Mouse (Mus musculus): Measurements from ENCODE around the gene Rack1.
"Not testable (repeated sequence)": the region's sequence is repeated elsewhere in the genome, so short reads cannot be mapped to it uniquely, and the experiment has no call there.

Rack1 gene

DNA sequence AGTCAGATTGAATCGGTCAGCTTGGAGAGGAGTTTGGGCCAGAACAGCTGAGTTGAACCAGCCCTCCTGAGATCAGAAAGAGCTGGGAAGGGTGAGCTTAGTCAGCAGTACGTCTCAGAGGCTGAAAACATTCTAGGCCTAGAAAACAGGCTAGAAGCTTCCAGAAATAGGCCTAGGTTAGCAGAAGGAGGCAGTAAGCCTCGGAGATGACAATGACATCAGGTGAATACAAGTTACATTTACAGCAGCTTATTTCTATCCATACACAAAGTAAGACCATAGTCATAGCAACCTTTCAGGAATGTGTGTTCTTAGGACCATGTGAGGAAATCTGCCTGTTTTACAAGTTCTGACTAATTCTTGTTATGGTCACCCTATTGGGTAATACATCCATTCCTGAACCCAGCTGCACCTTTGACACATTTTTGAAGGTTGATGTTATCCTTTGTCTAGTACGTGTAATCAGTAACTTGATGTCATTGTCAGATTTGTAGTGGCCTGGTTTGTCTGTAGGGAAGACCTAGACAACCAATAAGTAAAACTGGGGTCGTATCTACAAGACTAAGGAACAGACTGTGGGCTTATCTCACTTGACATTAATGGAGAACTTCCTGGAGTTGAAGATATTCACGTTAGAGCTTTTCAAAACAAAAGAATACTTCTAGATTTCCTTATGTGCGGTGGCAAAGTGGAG is 19.6 kb downstream of the Rack1 start:
- no peak for DNase-seq (ENCODE audit: low read depth)

DNA sequence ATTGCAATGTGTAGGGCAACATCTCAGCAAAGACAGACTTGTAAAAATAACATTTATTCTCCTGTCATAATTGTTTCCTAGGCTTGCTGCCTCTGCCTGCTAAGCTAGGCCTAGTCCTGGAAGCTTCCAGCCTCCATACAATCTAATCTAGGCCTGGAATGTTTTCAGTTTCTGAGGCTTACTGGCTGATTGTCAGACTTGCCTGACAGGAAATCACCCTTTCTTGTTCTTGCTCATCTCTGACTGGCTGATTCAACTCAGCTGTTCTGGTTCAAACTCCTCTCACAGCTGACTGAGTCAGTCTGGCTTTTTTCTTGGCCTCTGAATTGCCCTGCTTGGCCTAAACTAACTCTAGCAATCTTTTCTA is 20.2 kb downstream of the Rack1 start:
- DNase-seq (ENCODE audit: low read depth): no peak

DNA sequence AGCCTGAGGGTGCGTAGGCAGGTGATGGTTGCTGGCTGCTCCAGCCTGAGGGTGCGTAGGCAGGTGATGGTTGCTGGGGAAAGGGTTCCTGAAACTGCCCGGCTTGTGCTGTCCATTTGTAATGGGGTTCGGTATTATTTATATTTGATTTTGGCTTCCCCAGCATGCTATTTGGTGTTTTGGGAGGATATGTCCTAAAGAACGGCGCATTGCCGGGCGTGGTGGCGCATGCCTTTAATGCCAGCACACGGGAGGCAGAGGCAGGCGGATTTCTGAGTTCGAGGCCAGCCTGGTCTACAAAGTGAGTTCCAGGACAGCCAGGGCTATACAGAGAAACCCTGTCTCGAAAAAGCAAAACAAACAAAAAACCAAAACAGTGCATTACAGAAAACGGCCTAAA is 21.2 kb downstream of the Rack1 start:
- DNase-seq (ENCODE audit: low read depth): not testable (repeated sequence)

DNA sequence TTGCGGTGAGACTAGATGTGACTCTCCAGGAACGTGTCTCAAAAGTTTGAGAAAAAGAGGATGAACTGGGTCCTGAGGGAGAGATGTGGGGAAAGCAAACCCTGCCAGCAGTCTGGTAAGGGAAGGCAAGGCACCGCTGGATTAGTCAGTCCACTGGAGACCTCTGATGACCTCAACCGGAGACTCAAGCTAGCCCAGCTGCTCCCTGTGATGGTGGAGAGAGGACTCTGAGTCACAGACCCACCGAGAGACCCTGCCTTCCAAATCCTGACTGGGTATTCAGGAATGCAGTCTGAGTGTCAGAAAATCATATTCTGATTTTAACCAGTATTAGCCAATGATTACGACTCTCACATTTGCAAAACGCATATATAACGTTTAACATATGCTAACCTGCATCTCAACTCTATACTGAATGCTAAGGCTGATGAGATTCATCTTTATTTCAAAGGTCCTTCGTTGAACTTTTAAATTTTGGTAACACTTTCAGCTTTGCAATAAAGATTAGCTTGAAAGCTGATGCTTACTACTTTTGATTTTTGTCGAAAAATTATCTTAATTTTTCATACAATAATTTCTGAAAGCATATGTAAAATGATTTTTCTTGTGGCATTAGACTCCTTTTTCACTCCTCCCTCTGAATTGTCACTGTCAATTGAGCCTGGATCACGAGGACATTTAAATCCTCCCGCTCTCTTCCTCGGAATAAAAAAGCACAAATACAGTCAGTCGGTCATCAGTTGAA is 22.8 kb downstream of the Rack1 start:
- no peak for DNase-seq (ENCODE audit: low read depth)

DNA sequence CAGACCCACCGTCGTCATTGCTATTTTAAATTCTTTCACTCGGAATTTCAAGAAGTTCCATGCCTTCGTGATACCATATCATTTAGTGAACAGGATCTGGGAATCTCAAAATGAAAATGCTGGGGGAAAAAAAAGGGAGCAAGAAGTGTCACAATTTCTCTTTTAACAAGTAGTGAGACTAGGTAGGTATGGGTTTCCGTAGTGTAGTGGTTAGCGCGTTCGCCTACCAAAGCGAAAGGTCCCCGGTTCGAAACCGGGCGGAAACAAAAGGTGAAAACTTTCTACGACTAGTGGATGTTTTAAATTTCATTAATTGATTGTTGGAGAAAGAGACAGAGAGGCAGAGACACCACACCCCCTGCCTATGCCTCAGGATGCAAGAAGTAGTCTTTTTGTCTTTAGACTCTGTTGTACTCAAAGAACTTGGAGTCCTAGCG is 23.4 kb downstream of the Rack1 start:
- no peak for DNase-seq (ENCODE audit: low read depth)

DNA sequence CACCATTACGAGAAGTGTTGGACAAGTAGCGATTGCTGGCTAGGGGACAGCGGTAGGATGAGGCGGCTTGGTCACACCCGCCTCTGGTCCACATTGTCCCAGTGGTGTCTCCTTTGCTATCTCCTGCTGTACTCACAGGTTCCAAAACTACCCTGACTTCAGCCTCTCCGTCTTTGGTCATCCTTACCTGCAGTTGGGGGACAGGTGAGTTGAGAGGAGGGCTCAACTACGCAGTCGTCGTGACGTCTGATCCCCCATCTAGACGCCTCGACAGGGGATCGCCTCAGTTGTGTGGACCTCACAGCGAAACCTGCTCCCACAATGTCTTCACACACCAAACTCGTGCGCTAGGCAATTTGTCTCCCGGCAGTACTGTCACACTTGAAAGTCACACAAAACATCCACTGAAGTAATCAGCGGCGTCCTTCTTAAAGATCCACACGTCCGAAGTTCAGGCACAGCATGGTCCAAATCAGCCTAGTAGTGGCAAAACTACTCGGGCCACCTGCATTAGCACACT is 24.2 kb downstream of the Rack1 start:
- DNase-seq (ENCODE audit: low read depth): no peak

DNA sequence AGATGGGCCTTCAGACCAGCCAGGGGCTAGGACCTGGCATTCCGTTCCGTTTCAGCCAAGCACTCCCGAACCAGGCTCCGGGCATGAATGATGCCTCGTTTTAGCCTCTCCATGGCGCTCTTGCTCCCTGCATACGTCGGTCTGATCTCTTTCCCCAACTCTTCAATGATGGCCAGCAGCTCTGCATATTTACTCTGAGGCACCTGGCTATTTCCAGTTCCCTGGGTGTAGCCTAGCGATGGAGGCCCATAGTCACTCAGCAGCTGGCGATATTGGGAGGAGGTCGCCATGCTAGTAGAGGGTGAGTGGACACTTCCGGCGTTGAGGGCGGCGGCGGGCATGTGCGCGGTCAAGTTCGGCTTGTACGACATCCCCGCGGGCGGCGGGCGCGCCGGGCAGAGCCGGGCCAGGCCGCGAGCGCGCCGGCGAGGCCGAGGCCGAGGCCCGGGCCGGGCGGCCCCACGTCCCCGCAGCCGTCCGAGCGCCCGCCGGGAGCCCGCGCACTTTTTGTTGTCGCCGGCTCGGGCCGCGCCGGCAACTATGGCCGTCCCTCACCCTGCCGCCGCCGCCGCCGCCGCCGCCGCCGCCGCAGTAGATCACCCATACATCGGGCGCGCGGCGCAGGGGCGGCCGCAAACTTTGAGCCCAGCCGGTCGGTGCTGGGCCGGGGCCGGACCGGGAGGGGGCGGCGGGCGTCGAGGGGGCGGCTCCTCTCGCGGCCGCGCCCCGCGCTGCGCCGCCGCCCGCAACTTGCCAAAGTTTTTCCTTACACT is 26.0 kb downstream of the Rack1 start, which contains the start of the genes Trim7 and Gm12184:
Gene Trim7, plus strand, starts transcription at position 162 of the 773 bp plus-strand sequence.
Gene Gm12184, minus strand, starts transcription at position 677 of the 773 bp plus-strand sequence.
- DNase-seq (ENCODE audit: low read depth): not testable (repeated sequence)

DNA sequence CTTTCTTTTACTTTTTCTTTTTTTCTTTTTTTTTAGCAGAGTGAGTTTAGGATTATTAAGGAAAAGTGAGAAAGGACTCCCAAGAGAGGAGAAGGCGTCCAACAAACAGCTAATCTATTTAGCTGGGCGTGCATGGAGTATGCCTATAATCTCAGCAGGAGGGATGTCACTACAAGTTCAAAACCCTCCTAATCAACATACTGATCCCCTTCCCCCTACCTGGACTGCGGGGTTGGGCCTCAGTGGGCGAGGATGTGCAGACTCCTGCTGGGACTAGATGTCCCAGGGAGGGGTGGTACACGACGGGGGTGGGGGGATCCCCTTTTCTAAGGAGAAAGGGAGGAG is 26.6 kb downstream of the Rack1 start:
- no peak for DNase-seq (ENCODE audit: low read depth)

DNA sequence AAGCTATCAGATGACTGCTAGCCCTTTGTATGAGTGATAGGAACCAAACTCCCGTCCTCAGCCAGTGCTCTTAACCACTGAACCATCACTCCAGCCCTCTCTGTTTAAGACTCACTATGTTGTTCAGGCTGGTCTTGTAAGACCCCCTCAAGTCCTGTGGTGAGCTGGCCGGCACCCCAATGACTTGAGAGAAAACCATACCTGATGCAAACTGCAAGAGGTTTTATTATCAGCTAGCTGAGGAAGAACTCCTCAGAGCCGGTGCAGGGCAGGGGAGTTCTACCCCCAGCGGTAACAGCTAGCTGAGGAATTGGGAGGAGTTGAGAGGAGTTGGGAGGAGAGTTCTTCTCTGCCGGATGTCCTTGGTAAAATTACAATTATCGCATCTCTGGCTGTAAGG is 27.8 kb downstream of the Rack1 start:
- no peak for DNase-seq (ENCODE audit: low read depth)

DNA sequence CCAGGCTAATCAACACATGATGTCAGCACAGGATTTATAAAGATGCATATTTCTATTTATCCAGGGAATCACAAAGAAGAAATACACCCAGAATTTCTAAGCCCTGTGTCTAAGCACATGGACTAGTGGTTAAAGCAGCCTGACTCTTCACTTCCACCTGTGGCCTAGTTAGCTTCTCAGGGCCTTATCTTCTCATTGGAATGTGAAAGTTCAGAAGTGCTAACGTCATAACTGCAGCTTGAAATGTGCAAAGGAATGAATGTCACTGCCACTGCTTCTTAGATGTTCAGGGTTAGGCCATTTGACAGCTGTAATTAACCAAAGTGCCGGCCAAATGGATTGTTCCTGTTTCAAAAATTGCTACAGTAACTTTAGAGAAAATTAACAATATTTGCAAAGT is 30.1 kb downstream of the Rack1 start:
- no peak for DNase-seq (ENCODE audit: low read depth)

DNA sequence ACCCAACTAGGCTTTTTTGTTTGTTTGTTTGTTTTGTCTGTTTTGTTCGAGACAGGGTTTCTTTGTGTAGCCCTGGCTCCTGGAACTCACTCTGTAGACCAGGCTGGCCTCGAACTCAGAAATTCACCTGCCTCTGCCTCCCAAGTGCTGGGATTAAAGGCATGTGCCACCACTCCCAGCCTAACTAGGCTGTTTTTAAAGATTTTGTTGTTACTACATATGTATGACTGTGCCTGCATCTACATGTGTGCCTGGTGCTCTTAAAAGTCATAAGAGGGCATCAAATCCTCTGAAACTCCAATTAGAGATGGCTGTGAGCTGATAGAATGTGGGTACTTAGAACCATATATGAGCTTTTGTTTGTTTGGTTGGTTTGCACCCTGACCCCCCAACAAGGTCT is 31.1 kb downstream of the Rack1 start:
- no peak for DNase-seq (ENCODE audit: low read depth)

DNA sequence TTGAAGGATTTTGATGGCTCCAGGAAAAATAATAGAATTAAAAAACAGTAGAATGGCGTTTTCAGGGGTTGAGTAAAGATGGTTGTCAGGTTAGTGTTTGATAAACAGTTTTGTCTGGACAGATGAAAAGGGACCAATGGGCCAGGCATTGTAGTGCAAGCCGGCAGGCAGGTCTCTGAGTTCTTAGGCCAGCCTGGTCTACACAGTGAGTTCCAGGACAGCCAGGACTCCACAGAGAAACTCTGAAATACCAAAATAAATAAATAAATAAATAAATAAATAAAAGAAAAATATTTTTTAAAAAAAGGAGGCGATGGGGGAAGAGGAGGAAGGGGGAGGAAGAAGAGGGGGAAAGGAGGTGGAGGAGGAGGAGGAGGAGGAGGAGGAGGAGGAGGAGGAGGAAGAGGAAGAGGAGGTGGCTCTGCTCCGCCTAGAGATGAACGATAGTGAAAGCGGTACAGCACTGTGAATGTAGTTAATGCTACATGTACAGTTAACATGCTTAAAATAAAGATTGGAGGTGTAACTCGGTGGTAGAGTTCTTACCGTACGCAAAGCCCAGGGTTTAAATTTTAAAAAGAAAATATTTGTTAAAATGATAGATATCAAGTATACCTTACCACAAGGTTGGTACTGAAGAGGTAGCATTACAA is 33.1 kb downstream of the Rack1 start:
- no peak for DNase-seq (ENCODE audit: low read depth)

DNA sequence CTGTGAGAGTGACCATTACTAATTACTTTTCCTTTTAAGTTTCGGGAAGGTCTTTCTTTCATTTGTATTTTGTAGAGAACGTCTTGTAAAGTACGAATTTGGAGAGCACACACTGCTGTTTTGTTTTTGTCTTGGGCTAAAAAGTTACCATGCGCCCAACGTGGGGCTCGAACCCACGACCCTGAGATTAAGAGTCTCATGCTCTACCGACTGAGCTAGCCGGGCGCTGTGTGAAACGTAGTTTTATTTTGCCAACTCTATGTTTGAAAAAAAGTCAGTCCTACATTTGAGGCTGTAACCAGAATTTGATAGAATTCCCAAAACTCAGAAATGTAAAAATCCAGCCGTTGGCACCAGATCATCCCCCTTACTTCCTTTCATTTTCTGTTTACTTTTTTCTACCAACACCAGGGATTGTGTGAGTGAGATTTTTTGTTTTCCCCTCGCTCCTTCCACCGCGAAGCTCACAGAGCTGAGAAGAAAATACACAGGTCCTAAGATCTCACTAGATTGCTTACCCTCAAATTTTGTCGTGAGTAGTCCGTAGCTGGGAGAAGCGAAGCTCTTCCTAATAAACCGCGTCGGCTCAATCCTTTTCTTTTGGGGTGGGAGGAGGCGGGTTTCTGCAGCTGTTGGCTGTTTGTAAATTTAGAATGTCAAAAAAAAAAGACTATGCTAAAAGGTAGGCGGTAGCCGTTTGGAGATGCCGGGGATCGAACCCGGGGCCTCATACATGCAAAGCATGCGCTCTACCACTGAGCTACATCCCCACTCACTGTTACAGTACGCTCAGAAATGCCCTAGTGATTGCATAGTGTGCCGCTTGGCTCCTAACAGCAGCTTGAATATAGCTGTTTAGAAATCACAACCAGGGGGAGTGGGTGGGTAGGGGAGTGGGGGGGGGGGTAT is 33.9 kb downstream of the Rack1 start:
- DNase-seq (ENCODE audit: low read depth): peak; percentile 89

DNA sequence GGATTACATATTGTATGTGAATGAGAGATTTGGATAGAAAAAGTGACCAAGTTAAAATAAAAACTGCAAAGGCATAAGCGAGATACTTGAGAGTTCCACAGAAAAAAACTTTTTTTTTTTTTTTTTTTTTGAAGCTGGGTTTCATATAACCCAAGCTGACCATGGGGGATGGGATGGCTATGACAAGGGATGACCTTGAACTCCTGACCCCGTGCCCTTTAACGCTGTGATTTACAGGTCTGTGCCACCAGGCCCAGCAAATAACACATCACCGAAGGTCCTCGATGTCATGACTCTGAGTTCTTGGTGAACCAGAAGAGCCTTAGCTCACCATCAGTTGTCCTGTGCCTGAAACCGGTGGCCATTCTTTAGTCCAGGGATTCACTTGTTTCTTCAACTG is 35.8 kb downstream of the Rack1 start:
- no peak for DNase-seq (ENCODE audit: low read depth)

DNA sequence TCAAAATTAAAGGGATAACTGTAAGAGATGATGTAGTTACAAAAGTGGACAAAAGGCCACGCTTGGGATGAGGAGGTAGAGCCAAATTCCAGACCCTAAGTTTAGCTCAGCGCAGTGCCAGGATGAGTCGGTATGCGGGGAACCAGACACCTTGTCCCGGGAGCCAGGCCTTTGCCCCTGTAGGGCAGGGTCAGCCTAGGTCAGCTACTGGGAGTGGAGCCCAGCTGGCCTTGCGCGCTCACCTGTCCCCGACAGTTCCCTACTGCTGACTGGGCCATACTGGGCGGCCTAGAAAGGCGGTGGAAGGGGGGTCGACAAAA is 36.8 kb downstream of the Rack1 start:
- DNase-seq (ENCODE audit: low read depth): no peak

DNA sequence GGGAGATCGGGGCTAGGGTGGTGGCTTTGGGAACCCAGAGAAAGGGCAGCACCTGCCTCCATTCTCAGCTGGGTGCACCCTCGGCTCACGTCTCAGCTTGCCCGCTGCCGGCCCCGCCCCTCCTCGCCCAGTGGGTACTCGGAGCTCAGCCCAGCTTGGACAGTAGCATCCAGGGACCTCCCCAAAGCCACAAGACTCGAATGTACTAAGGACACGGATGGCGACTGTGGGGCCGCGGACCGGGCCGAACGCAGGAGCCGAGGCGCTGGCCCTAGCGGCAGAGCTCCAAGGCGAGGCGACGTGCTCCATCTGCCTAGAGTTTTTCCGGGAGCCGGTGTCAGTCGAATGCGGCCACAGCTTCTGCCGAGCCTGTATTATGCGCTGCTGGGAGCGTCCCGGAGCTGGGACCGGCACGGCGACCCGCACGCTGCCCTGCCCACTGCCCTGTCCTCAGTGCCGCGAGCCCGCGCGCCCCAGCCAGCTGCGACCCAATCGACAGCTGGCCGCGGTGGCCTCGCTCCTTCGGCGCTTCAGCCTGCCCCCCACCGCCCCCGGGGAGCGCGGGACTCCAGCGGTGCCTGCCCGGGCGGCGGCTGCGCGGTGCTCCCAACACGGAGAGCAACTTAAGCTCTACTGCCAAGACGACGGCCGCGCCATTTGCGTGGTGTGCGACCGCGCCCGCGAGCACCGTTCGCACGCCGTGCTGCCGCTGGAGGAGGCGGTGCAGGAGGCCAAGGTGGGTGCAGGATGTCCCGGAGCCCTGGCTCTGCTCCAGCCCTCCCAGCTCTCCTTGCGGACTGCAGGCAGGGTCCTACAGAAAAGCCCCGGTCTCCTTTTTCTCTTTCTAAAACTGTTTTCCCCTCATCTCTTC is 37.4 kb downstream of the Rack1 start:
- no peak for DNase-seq (ENCODE audit: low read depth)

DNA sequence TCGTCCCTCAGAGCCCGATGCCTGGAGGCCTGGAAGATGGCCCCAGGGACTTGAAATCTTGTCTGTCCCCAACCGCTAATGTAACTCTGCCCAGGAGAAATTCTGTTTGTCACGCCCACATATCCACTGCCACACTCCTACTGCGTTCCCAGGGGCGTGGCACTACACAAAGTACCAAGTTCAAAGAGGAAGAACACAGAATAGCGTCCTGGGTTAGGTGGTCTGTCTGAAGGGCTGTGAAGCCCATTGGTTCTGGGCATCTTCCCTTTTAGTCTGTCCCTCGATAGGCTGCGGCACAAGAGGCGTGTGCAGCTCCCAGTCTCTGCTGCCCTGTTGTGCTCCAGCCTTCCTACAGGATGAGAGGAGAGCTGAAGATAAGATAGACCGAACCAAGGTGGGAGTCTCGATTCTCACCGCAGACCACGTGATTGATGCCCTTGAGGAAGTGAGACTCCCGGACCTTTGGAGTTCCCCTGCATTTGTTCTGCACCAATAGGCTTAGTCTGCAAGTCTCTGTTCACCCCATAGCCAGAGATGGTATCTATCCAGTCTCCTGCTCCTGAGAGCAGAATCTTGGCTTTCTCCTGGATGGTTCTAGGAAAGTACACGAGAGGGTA is 38.2 kb downstream of the Rack1 start:
- DNase-seq (ENCODE audit: low read depth): no peak

DNA sequence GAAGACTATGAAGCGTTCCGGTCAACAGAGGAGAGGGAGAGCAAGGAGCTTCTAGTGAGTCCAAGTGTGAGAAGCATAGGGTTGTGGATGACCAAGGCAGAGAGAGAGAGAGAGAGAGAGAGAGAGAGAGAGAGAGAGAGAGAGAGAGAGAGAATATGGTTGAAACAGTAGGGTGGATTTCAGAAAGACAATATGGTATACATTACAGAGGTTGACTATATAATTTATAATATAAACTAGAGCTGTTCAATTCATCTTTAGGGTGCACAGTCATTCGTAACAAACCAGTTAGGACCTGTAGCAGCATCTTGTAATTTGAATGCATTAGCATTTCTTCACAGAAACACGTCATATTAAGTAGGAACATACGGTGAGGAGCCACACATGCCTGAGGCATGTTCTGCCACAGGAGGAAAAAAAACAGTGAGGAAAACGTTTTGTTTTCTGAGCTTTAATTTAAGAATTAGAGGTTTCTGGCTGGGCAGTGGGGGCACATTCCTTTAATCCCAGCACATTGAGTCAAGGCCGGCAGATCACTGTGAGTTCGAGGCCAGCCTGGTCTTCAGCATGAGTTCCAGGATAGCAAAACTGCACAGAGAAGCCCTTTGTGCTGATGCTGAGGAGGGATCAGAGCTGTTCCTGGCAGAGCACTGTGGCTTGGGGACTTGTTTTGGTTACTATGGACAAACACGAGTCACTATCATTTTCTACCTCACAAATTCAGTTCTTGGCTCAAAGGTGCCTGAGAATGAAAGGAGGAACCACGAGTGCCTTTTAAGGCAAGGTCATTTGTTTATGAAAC is 38.9 kb downstream of the Rack1 start:
- DNase-seq (ENCODE audit: low read depth): no peak

DNA sequence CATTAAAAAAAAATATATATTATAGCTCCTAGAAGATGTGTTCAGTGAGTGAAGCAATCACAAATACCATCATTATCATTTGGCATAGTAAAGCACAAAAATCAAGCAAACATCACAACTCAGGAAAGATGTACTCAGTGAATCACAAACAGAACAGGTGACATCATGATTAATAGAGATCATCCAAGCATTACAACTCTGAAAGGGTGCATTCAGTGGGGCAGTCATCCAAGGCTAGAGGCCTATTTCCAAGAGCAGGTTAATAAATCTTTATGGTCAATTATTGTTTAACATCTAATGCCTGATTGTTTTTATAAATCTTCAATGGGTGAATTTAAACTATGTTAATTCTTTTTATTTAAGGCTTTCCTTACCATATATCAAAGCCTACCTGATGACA is 40.7 kb downstream of the Rack1 start:
- no peak for DNase-seq (ENCODE audit: low read depth)

Data from fibroblast of lung, adult 2 months (primary cell).